Mouse (Mus musculus) layer of hippocampus, adult 2 months (tissue): ENCODE measurements at regions not wholly inside any gene's neighbourhood (a gene's known extent, or its start where the extent isn't known, plus 50 kb on each side); places are given as distances from the start of the nearest gene placed in this dataset.
A peak's percentile ranks its signal among the peaks of the same experiment; 100 is the strongest.

Experiments
- DNase-seq, 2 experiments: peaks; one replicate each; pipeline ENCODE4 v3.0.0; 2022; ENCODE audit warnings: low spot score in 2 of 2
- H3K27ac ChIP-seq: fragments of 200-600 bp; 2 replicates; pipeline ENCODE4 v1.8.1; 2022
- H3K4me3 ChIP-seq: fragments of 200-600 bp; 2 replicates; pipeline ENCODE4 v1.8.1; 2022; ENCODE audit warnings: mild to moderate bottlenecking
- CTCF ChIP-seq: fragments of 200-600 bp; conservative IDR thresholded peaks from 2 replicates; pipeline ENCODE4 v1.8.1; 2022; ENCODE audit warnings: antibody characterized with exemption, mild to moderate bottlenecking, moderate library complexity

GRCm38 (mm10) chr12:26665466-26665865, 196.5 kb downstream of the Cmpk2 start:
- TF ChIP-seq CTCF, result no peak
- DNase-seq, result no peak
- H3K27ac ChIP-seq, result no peak overlapping the region

GRCm38 (mm10) chr12:26654251-26654650, 185.2 kb downstream of the Cmpk2 start:
- Histone ChIP-seq H3K4me3 (no peak overlapping the region), H3K27ac (no peak overlapping the region)
- TF ChIP-seq CTCF, result no peak
- DNase-seq, result no peak

More at GRCm38 (mm10) chr12:26665466-26665865, 196.5 kb downstream of the Cmpk2 start:
- no peak overlapping the region for H3K4me3 ChIP-seq

- Histone ChIP-seq H3K27ac (no peak overlapping the region), H3K4me3 (no peak overlapping the region)
- TF ChIP-seq CTCF, result no peak
- no peak for DNase-seq
Observed at GRCm38 (mm10) chr12:26653781-26654180, 184.8 kb downstream of the Cmpk2 start.

- H3K4me3 ChIP-seq, result no peak overlapping the region
- no peak overlapping the region for H3K27ac ChIP-seq
- no peak for DNase-seq
- no peak for TF ChIP-seq CTCF
Observed at GRCm38 (mm10) chr12:26646141-26646540, 177.1 kb downstream of the Cmpk2 start.

GRCm38 (mm10) chr12:26635665-26636241, 166.7 kb downstream of the Cmpk2 start:
- no peak overlapping the region for H3K4me3 ChIP-seq
- 0 out of 2 replicates have a peak overlapping the region, but pooled peaks have one; percentile 28 for H3K27ac ChIP-seq
- peak in 1 of 2 experiments; percentile 11 for DNase-seq
- TF ChIP-seq CTCF, result no peak

DNA sequence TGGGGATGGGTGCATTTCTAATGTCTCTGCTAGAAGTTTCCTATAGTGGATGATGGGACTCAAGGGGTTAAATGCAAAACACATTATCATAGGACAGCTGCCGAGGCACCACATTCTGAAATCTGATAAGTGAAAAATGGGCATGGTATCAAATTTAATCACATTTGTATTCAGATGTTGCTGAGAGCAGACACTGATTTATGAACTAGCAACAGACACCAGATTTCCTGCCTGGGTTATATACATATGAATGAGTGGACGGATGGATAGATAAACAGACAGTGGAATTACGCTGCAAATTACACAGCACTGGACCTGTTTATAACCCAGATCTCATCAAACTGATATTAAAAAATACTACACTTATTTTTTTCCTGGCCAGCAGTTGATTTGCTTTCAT, 166.2 kb downstream of the Cmpk2 start:
- no peak overlapping the region for H3K4me3 ChIP-seq
- TF ChIP-seq CTCF, result no peak
- H3K27ac ChIP-seq, result 0 out of 2 replicates have a peak overlapping the region, but pooled peaks have one; percentile 28
- DNase-seq, result peak in 1 of 2 experiments; percentile 19

- Histone ChIP-seq H3K27ac (peak overlapping the region; percentile 59; the same call in 1 of the 2 replicates), H3K4me3 (no peak overlapping the region)
- no peak for TF ChIP-seq CTCF
- peak; percentile 23 to 52 for DNase-seq
Observed at GRCm38 (mm10) chr12:26631795-26632122, 162.8 kb downstream of the Cmpk2 start.

- no peak for TF ChIP-seq CTCF
- DNase-seq, result no peak
- H3K4me3 ChIP-seq, result no peak overlapping the region
- H3K27ac ChIP-seq, result peak overlapping the region; percentile 59; the same call in 1 of the 2 replicates
Observed at GRCm38 (mm10) chr12:26631111-26631794, 162.2 kb downstream of the Cmpk2 start.

DNA sequence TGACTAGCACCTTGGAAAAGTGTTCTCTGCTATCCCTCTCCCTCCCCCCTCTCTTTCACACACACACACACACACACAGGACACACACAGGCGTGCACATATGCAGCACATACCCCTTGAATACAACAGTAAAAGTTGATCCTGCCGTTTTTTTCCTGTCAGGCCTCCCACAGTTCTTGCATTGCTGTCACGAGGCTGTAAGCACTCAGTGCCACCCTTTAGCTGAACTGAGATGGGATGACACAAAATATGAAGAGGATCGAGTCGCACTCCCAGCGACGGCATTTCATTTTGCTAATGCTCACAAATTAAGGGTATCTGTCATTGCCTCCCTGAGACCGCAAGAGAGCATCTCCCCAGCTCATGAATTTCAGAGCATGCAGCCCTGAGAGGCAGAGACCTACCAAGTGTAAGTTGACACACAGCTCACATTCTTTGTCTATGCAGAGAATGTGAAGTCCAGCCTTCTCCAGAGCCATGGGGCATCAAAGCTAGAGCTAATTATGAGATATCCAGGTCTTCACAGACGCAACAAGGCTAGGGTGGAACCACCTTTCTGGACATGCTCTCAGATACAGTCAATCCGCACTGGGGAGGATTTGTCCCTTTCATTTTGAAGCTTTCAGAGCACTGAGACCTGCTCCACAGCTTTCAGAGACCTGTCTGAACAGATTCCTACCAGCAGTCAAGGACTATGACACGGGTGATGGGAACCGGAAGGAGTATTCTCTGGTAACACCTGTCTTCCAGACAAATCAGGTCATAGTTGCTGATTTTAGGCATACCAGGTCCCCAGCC, 152.3 kb downstream of the Cmpk2 start:
- no peak for DNase-seq
- no peak overlapping the region for H3K4me3 ChIP-seq
- no peak for TF ChIP-seq CTCF
- peak overlapping the region; percentile 71 for H3K27ac ChIP-seq

DNA sequence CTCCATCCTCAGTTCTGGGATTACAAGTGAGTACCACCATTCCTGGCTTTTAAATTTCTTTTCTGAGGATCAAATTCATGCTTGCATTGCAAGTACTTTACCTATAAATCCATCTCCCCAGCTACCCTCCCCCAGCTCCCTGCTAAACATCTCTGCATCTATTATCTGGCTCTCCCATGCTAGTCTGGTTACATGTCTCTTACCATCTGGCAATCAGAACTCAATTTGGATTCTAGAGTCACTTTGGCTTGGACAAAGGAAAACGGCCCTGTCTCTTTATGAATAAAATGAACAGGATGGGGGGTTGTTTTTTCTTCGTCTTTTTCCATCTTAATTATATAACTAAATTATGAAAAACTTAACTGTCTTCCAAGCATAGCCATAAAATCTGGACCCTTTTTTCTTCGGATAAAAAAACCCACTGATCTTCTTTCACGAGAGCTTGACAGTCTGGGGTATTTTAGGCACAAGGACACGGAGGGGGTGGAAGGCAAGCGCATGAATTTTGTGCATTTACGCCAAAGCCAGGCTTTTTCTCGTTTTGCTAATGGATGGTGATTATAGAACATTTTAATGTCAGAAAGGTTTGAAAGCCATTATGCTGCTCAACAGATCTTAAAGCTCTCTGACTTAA, 151.6 kb downstream of the Cmpk2 start:
- Histone ChIP-seq H3K27ac (peak overlapping the region; percentile 71), H3K4me3 (no peak overlapping the region)
- TF ChIP-seq CTCF, result no peak
- peak in 1 of 2 experiments; percentile 15 for DNase-seq

DNA sequence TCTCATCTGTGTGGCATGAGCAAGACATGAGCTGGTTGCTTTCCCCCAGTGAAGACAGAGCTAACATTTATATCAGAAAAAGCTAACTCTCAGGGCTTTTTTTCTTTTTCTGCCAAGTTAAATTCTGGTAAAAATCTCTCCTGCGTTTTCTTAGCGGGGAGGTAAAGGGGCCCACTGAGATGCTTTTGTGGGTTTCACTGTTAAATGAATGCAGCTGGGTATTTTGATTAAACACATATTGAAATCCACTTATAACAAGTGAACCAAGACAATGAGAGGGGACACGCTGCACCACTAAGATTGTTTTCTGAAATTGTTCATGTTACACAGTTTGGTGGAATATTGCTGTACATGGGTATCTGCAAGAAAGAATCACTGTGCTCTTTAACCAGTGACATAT, 149.0 kb downstream of the Cmpk2 start:
- H3K27ac ChIP-seq, result no peak overlapping the region
- no peak for DNase-seq
- no peak for TF ChIP-seq CTCF
- H3K4me3 ChIP-seq, result no peak overlapping the region

GRCm38 (mm10) chr12:26613086-26613705, 144.2 kb downstream of the Cmpk2 start:
- no peak for DNase-seq
- TF ChIP-seq CTCF, result no peak
- H3K4me3 ChIP-seq, result no peak overlapping the region
- no peak overlapping the region for H3K27ac ChIP-seq
